Mouse (Mus musculus): ENCODE measurements at regions not wholly inside any gene's neighbourhood (a gene's known extent, or its start where the extent isn't known, plus 50 kb on each side); places are given as distances from the start of the nearest gene placed in this dataset.

GRCm38 (mm10) chr10:38894706-38895105 is 70.6 kb upstream of the Lama4 start:
- no peaks in the 10 kb centered on the region for H3K27me3 ChIP-seq (ENCODE audit: control insufficient read depth, insufficient read depth, low read length)
- DNase-seq, result no peak
- no peak overlapping the region for H3K4me3 ChIP-seq (replicated peaks; ENCODE audit: insufficient read depth, low read depth, low read length)
- TF ChIP-seq CTCF (IDR thresholded peaks at IDR 0.05; ENCODE audit: borderline replicate concordance, insufficient read depth, low read depth, low read length) (no peak), POLR2A (IDR thresholded peaks at IDR 0.05; ENCODE audit: borderline replicate concordance, insufficient read depth, low read length) (no peak)
- no peak overlapping the region for H3K27ac ChIP-seq (ENCODE audit: insufficient read depth, low read length)
- no peaks in the 10 kb centered on the region for H3K4me1 ChIP-seq (ENCODE audit: control insufficient read depth, insufficient read depth, low read length)
- 50% methylated on average over 1 of the region's 1 CpGs for WGBS

- Histone ChIP-seq H3K4me3 (replicated peaks; ENCODE audit: insufficient read depth, low read depth, low read length) (no peak overlapping the region), H3K4me1 (ENCODE audit: control insufficient read depth, insufficient read depth, low read length) (no peaks in the 10 kb centered on the region), H3K27ac (ENCODE audit: insufficient read depth, low read length) (no peak overlapping the region), H3K27me3 (ENCODE audit: control insufficient read depth, insufficient read depth, low read length) (no peaks in the 10 kb centered on the region)
- DNase-seq, result no peak
- TF ChIP-seq POLR2A (IDR thresholded peaks at IDR 0.05; ENCODE audit: borderline replicate concordance, insufficient read depth, low read length) (no peak), CTCF (IDR thresholded peaks at IDR 0.05; ENCODE audit: borderline replicate concordance, insufficient read depth, low read depth, low read length) (no peak)
- WGBS, result 87% methylated on average over 3 of the region's 3 CpGs
Observed at GRCm38 (mm10) chr10:38895656-38896055, 69.7 kb upstream of the Lama4 start.

- no peak overlapping the region for H3K4me3 ChIP-seq (replicated peaks; ENCODE audit: insufficient read depth, low read depth, low read length)
- DNase-seq, result no peak
- 54% methylated on average over 5 of the region's 5 CpGs for WGBS
- H3K27ac ChIP-seq (ENCODE audit: insufficient read depth, low read length), result no peak overlapping the region
- no peak for TF ChIP-seq POLR2A (IDR thresholded peaks at IDR 0.05; ENCODE audit: borderline replicate concordance, insufficient read depth, low read length)
- no peaks in the 10 kb centered on the region for H3K27me3 ChIP-seq (ENCODE audit: control insufficient read depth, insufficient read depth, low read length)
- H3K4me1 ChIP-seq (ENCODE audit: control insufficient read depth, insufficient read depth, low read length), result no peaks in the 10 kb centered on the region
Observed at GRCm38 (mm10) chr10:38897573-38897972, 67.7 kb upstream of the Lama4 start.

GRCm38 (mm10) chr10:38906121-38906520 is 59.2 kb upstream of the Lama4 start:
- no peak for DNase-seq
- TF ChIP-seq POLR2A (IDR thresholded peaks at IDR 0.05; ENCODE audit: borderline replicate concordance, insufficient read depth, low read length) (no peak), CTCF (IDR thresholded peaks at IDR 0.05; ENCODE audit: borderline replicate concordance, insufficient read depth, low read depth, low read length) (no peak)
- Histone ChIP-seq H3K4me1 (ENCODE audit: control insufficient read depth, insufficient read depth, low read length) (no peaks in the 10 kb centered on the region), H3K4me3 (replicated peaks; ENCODE audit: insufficient read depth, low read depth, low read length) (no peak overlapping the region), H3K27ac (ENCODE audit: insufficient read depth, low read length) (no peak overlapping the region), H3K27me3 (ENCODE audit: control insufficient read depth, insufficient read depth, low read length) (peaks cover 1% of the 10 kb centered on the region; the same call in 1 of the 2 replicates)
- WGBS, result 64% methylated on average over 3 of the region's 3 CpGs

- WGBS, result 46% methylated on average over 2 of the region's 2 CpGs
- TF ChIP-seq POLR2A (IDR thresholded peaks at IDR 0.05; ENCODE audit: borderline replicate concordance, insufficient read depth, low read length) (no peak), CTCF (IDR thresholded peaks at IDR 0.05; ENCODE audit: borderline replicate concordance, insufficient read depth, low read depth, low read length) (no peak)
- H3K27ac ChIP-seq (ENCODE audit: insufficient read depth, low read length), result no peak overlapping the region
Observed at GRCm38 (mm10) chr10:38907835-38908234, 57.5 kb upstream of the Lama4 start.

GRCm38 (mm10) chr10:38908277-38908676 is 57.0 kb upstream of the Lama4 start:
- peak; percentile 37 to 57 for DNase-seq
- no peak overlapping the region for H3K27ac ChIP-seq (ENCODE audit: insufficient read depth, low read length)
- no peaks in the 10 kb centered on the region for H3K4me1 ChIP-seq (ENCODE audit: control insufficient read depth, insufficient read depth, low read length)
- H3K27me3 ChIP-seq (ENCODE audit: control insufficient read depth, insufficient read depth, low read length), result peaks cover 1% of the 10 kb centered on the region; the same call in 1 of the 2 replicates
- 4% methylated on average over 9 of the region's 9 CpGs for WGBS
- no peak overlapping the region for H3K4me3 ChIP-seq (replicated peaks; ENCODE audit: insufficient read depth, low read depth, low read length)
- no peak for TF ChIP-seq POLR2A (IDR thresholded peaks at IDR 0.05; ENCODE audit: borderline replicate concordance, insufficient read depth, low read length)

More at GRCm38 (mm10) chr10:38907835-38908234, 57.5 kb upstream of the Lama4 start:
- no peak overlapping the region for H3K4me3 ChIP-seq (replicated peaks; ENCODE audit: insufficient read depth, low read depth, low read length)
- H3K27me3 ChIP-seq (ENCODE audit: control insufficient read depth, insufficient read depth, low read length), result peaks cover 1% of the 10 kb centered on the region; the same call in 1 of the 2 replicates
- DNase-seq, result no peak
- H3K4me1 ChIP-seq (ENCODE audit: control insufficient read depth, insufficient read depth, low read length), result no peaks in the 10 kb centered on the region

- Histone ChIP-seq H3K4me1 (ENCODE audit: control insufficient read depth, insufficient read depth, low read length) (no peaks in the 10 kb centered on the region), H3K4me3 (replicated peaks; ENCODE audit: insufficient read depth, low read depth, low read length) (no peak overlapping the region), H3K27ac (ENCODE audit: insufficient read depth, low read length) (no peak overlapping the region), H3K27me3 (ENCODE audit: control insufficient read depth, insufficient read depth, low read length) (peaks cover 1% of the 10 kb centered on the region; the same call in 1 of the 2 replicates)
- no peak for DNase-seq
- TF ChIP-seq POLR2A (IDR thresholded peaks at IDR 0.05; ENCODE audit: borderline replicate concordance, insufficient read depth, low read length), result no peak
- TF ChIP-seq CTCF (IDR thresholded peaks at IDR 0.05; ENCODE audit: borderline replicate concordance, insufficient read depth, low read depth, low read length), result no peak
- 98% methylated on average over 1 of the region's 1 CpGs for WGBS
Observed at GRCm38 (mm10) chr10:38909152-38909732, 56.1 kb upstream of the Lama4 start.

- peaks cover 1% of the 10 kb centered on the region; the same call in 1 of the 2 replicates for H3K27me3 ChIP-seq (ENCODE audit: control insufficient read depth, insufficient read depth, low read length)
- DNase-seq, result no peak
- no peak overlapping the region for H3K27ac ChIP-seq (ENCODE audit: insufficient read depth, low read length)
- no peaks in the 10 kb centered on the region for H3K4me1 ChIP-seq (ENCODE audit: control insufficient read depth, insufficient read depth, low read length)
- no peak overlapping the region for H3K4me3 ChIP-seq (replicated peaks; ENCODE audit: insufficient read depth, low read depth, low read length)
- 83% methylated on average over 2 of the region's 2 CpGs for WGBS
- TF ChIP-seq CTCF (IDR thresholded peaks at IDR 0.05; ENCODE audit: borderline replicate concordance, insufficient read depth, low read depth, low read length) (no peak), POLR2A (IDR thresholded peaks at IDR 0.05; ENCODE audit: borderline replicate concordance, insufficient read depth, low read length) (no peak)
Observed at GRCm38 (mm10) chr10:38909843-38910242, 55.5 kb upstream of the Lama4 start.
